Comparison of ENCODE assay signal across 7 mouse cellular contexts in genomic region chr11:117394230-117395137, GRCm38 (mm10).
A peak's percentile ranks its signal among the peaks of the same experiment; 100 is the strongest.
DNase-seq lines count a peak whose midpoint lies in the region; ATAC-seq and TF ChIP-seq lines count a peak whose summit lies in the region.

No protein-coding gene starts in this region.

- H3K4me1 ChIP-seq in embryonic facial prominence, embryonic 14.5 days (ENCODE audit: control insufficient read depth, insufficient read depth, low read length) = peaks cover 12% of the 10 kb centered on the region
- peaks cover 26% of the 10 kb centered on the region for H3K4me1 ChIP-seq in intestine, embryonic 15.5 days (replicated peaks)
- H3K4me1 ChIP-seq in limb, embryonic 14.5 days (ENCODE audit: control insufficient read depth, insufficient read depth, low read length) = peaks cover 11% of the 10 kb centered on the region
- peaks cover 9% of the 10 kb centered on the region for H3K4me1 ChIP-seq in stomach, embryonic 14.5 days (ENCODE audit: control insufficient read depth, insufficient read depth, low read length)

- H3K9ac ChIP-seq in embryonic facial prominence, embryonic 14.5 days (ENCODE audit: low read depth, low read length) = peak overlapping the region; percentile 45
- no peak overlapping the region for H3K9ac ChIP-seq in intestine, embryonic 15.5 days
- peak overlapping the region; percentile 41 for H3K9ac ChIP-seq in limb, embryonic 14.5 days (ENCODE audit: low read depth, low read length, severe bottlenecking)
- no peak overlapping the region for H3K9ac ChIP-seq in stomach, embryonic 14.5 days (replicated peaks; ENCODE audit: low read depth, low read length)

- peak overlapping the region; percentile 30 for H3K4me3 ChIP-seq in embryonic facial prominence, embryonic 14.5 days (ENCODE audit: low read depth, low read length)
- H3K4me3 ChIP-seq in intestine, embryonic 15.5 days (replicated peaks) = peak overlapping the region; percentile 20
- H3K4me3 ChIP-seq in limb, embryonic 14.5 days (replicated peaks; ENCODE audit: low read length) = peak overlapping the region; percentile 28
- peak overlapping the region; percentile 7; the same call in 1 of the 2 replicates for H3K4me3 ChIP-seq in stomach, embryonic 14.5 days (ENCODE audit: low read depth, low read length)

- WGBS in embryonic facial prominence, embryonic 14.5 days = under 1% methylated on average over 34 of the region's 34 CpGs
- WGBS in intestine, embryonic 15.5 days = 4% methylated on average over 34 of the region's 34 CpGs
- WGBS in limb, embryonic 14.5 days = 2% methylated on average over 31 of the region's 34 CpGs
- WGBS in stomach, embryonic 14.5 days = 2% methylated on average over 34 of the region's 34 CpGs

- peak overlapping the region; percentile 61 for H3K4me2 ChIP-seq in embryonic facial prominence, embryonic 14.5 days (ENCODE audit: low read depth, low read length)
- peak overlapping the region; percentile 51 for H3K4me2 ChIP-seq in intestine, embryonic 15.5 days (replicated peaks)
- peak overlapping the region; percentile 57 for H3K4me2 ChIP-seq in limb, embryonic 14.5 days (replicated peaks; ENCODE audit: low read depth, low read length, severe bottlenecking)
- H3K4me2 ChIP-seq in stomach, embryonic 14.5 days (replicated peaks; ENCODE audit: low read depth, low read length) = peak overlapping the region; percentile 26; the same call in 1 of the 2 replicates

- no peaks in the 10 kb centered on the region for H3K36me3 ChIP-seq in embryonic facial prominence, embryonic 14.5 days (ENCODE audit: control insufficient read depth, insufficient read depth, low read length)
- no peaks in the 10 kb centered on the region for H3K36me3 ChIP-seq in intestine, embryonic 15.5 days
- no peaks in the 10 kb centered on the region for H3K36me3 ChIP-seq in limb, embryonic 14.5 days (ENCODE audit: control insufficient read depth, insufficient read depth, low read length)
- H3K36me3 ChIP-seq in stomach, embryonic 14.5 days (ENCODE audit: control insufficient read depth, insufficient read depth, low read length) = no peaks in the 10 kb centered on the region

- ATAC-seq in embryonic facial prominence, embryonic 14.5 days (ENCODE audit: low read depth) = 0 out of 2 replicates have a peak, but pooled peaks have one; percentile 35
- ATAC-seq in intestine, embryonic 15.5 days = no peak
- no peak for ATAC-seq in limb, embryonic 14.5 days (ENCODE audit: low FRiP score, low read depth)
- no peak for ATAC-seq in stomach, embryonic 14.5 days (ENCODE audit: insufficient number of reproducible peaks, insufficient read depth, low FRiP score, low read depth)

- H3K27ac ChIP-seq in embryonic facial prominence, embryonic 14.5 days (replicated peaks; ENCODE audit: low read depth, low read length) = no peak overlapping the region
- H3K27ac ChIP-seq in intestine, embryonic 15.5 days = no peak overlapping the region
- H3K27ac ChIP-seq in limb, embryonic 14.5 days (replicated peaks; ENCODE audit: low read depth, low read length) = no peak overlapping the region
- no peak overlapping the region for H3K27ac ChIP-seq in stomach, embryonic 14.5 days (ENCODE audit: low read length)

- TF ChIP-seq POLR2A in limb, embryonic 14.5 days (IDR thresholded peaks at IDR 0.05; ENCODE audit: borderline replicate concordance, extremely low read depth, insufficient read depth, insufficient read length) = no peak

- peak; percentile 30 for DNase-seq in lung, postnatal 10 days
- DNase-seq in lung, adult 18-20 months = no peak
- peak; percentile 60 for DNase-seq in embryonic facial prominence, embryonic 14.5 days (ENCODE audit: low spot score)
- DNase-seq in limb, embryonic 14.5 days (ENCODE audit: low spot score) = no peak
- DNase-seq in gastrocnemius, adult 18-20 months (ENCODE audit: low spot score) = no peak

- no peaks in the 10 kb centered on the region; the same call in 1 of the 2 replicates for H3K27me3 ChIP-seq in embryonic facial prominence, embryonic 14.5 days (replicated peaks; ENCODE audit: control insufficient read depth, insufficient read depth, low read length)
- peaks cover 20% of the 10 kb centered on the region for H3K27me3 ChIP-seq in intestine, embryonic 15.5 days (replicated peaks)
- peaks cover 18% of the 10 kb centered on the region for H3K27me3 ChIP-seq in limb, embryonic 14.5 days (ENCODE audit: control insufficient read depth, insufficient read depth, low read length)
- H3K27me3 ChIP-seq in stomach, embryonic 14.5 days (ENCODE audit: control insufficient read depth, insufficient read depth, low read length) = peaks cover 16% of the 10 kb centered on the region

- H3K9me3 ChIP-seq in embryonic facial prominence, embryonic 14.5 days (ENCODE audit: control insufficient read depth, low read length) = no peaks in the 10 kb centered on the region
- H3K9me3 ChIP-seq in intestine, embryonic 15.5 days = no peaks in the 10 kb centered on the region
- H3K9me3 ChIP-seq in limb, embryonic 14.5 days (ENCODE audit: control insufficient read depth, low read length) = no peaks in the 10 kb centered on the region
- no peaks in the 10 kb centered on the region for H3K9me3 ChIP-seq in stomach, embryonic 14.5 days (ENCODE audit: control insufficient read depth, low read depth, low read length)

Comparison
In these comparisons a context has a peak if more than half of its experiments do, and no peak if none do; other contexts are left out.
1. DNase-seq: peak in lung, postnatal 10 days (single experiment) and embryonic facial prominence, embryonic 14.5 days (single experiment); none in lung, adult 18-20 months (0 of 2), limb, embryonic 14.5 days (single experiment) and gastrocnemius, adult 18-20 months (single experiment).
2. H3K9ac ChIP-seq: peak in embryonic facial prominence, embryonic 14.5 days (single experiment) and limb, embryonic 14.5 days (single experiment); none in intestine, embryonic 15.5 days (single experiment) and stomach, embryonic 14.5 days (single experiment).
3. Peak in every context shown above with its lines, with median percentiles within 50 percentile points of each other: H3K4me2 ChIP-seq and H3K4me3 ChIP-seq.